Mouse (Mus musculus): ENCODE data around the gene Cd27. TPM values are rescaled to one million over a fixed set of nuclear protein-coding genes. Genes with fewer than 3 reads are reported as not detected.

Gene Cd27
- polyA plus RNA-seq, 1 experiment from 2014 or later = 1.6 TPM

DNA sequence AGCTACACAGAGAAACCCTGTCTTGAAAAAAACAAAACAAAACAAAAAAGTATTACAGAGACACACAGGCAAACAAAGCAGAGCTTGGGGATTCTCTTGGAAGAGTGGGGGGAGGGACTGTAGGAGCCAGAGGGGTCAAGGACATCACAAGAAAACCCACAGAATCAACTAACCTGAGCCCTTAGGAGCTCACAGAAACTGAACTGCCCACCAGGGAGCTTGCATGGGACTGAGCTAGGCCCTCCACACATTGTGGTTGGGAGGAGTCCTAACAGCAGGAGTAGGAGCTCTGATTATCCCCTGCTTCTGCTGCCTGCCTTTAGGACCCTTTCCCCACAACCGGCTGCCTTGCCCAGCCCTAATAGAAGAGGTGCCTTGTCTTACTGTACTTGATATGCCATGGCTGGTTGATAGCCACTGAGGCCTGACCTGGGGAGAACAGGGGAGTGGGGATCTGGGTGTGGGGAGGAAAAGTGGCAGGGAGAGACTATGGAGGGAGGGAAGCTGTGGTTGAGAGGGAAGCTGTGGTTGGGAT is 41.2 kb downstream of the Cd27 start:
- H3K4me1 ChIP-seq (replicated peaks) = peaks cover 17% of the 10 kb centered on the region
- no peak overlapping the region for H3K4me3 ChIP-seq
- H3K27me3 ChIP-seq = no peaks in the 10 kb centered on the region
- no peaks in the 10 kb centered on the region for H3K9me3 ChIP-seq
- ATAC-seq (ENCODE audit: low FRiP score, low read depth) = no peak
- H3K4me2 ChIP-seq = no peak overlapping the region
- no peak overlapping the region for H3K27ac ChIP-seq (replicated peaks)
- H3K36me3 ChIP-seq = peaks cover 16% of the 10 kb centered on the region
- 25% methylated on average over 1 of the region's 1 CpGs for WGBS
- no peak overlapping the region for H3K9ac ChIP-seq

DNA sequence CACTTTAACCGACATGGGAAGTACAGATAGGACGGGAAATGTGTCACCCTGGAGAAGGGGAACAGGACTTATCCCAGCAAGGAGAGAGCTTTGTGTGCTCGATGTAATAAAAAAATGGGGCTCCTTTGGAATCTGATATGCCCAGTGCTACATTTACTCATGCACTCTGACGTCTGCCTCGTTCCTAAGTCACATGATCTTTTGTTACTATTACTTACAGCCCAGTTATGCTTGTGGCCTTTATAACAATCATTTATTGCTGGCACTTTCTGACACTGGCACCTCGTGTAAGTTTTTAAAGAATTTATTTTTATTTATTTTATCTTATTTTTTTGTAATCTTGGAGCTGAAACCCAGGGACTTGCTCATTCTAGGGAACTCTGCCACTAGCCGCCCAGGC is 43.4 kb downstream of the Cd27 start:
- no peak for ATAC-seq (ENCODE audit: low FRiP score, low read depth)
- H3K27me3 ChIP-seq = no peaks in the 10 kb centered on the region
- no peaks in the 10 kb centered on the region for H3K9me3 ChIP-seq
- WGBS = 83% methylated on average over 7 of the region's 7 CpGs
- H3K4me3 ChIP-seq = no peak overlapping the region
- peak overlapping the region; percentile 94; the same call in 1 of the 2 replicates for H3K4me2 ChIP-seq
- no peak overlapping the region for H3K27ac ChIP-seq (replicated peaks)
- no peak overlapping the region for H3K9ac ChIP-seq
- H3K36me3 ChIP-seq = peaks cover 22% of the 10 kb centered on the region
- H3K4me1 ChIP-seq (replicated peaks) = peaks cover 23% of the 10 kb centered on the region

DNA sequence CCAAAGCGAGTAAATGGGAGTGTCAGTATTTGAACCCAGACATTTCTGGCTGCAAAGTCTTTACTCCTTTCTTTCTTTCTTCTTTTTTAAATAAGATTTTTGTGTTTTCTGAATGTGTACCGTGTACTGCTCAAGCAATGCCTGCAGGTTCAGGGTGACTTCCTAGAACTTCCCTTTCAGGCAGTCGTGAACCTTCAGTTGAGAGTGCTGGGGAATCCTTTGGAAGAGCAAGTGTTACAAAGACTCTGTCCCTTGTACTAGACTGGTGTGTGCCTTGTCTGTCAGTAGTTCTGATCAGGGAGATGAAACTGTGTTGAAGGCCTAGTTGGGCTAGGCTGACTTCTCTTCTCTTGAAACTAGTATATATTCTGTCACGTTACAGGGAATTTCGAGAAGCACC is 44.0 kb downstream of the Cd27 start:
- peak overlapping the region; percentile 90 for H3K9ac ChIP-seq
- no peaks in the 10 kb centered on the region for H3K9me3 ChIP-seq
- no peaks in the 10 kb centered on the region for H3K27me3 ChIP-seq
- no peak for ATAC-seq (ENCODE audit: low FRiP score, low read depth)
- H3K4me2 ChIP-seq = peak overlapping the region; percentile 94
- H3K27ac ChIP-seq (replicated peaks) = peak overlapping the region; percentile 100; the same call in 1 of the 2 replicates
- peak overlapping the region; percentile 80 for H3K4me3 ChIP-seq
- H3K36me3 ChIP-seq = peaks cover 26% of the 10 kb centered on the region
- WGBS = 43% methylated on average over 5 of the region's 5 CpGs
- H3K4me1 ChIP-seq (replicated peaks) = peaks cover 23% of the 10 kb centered on the region

DNA sequence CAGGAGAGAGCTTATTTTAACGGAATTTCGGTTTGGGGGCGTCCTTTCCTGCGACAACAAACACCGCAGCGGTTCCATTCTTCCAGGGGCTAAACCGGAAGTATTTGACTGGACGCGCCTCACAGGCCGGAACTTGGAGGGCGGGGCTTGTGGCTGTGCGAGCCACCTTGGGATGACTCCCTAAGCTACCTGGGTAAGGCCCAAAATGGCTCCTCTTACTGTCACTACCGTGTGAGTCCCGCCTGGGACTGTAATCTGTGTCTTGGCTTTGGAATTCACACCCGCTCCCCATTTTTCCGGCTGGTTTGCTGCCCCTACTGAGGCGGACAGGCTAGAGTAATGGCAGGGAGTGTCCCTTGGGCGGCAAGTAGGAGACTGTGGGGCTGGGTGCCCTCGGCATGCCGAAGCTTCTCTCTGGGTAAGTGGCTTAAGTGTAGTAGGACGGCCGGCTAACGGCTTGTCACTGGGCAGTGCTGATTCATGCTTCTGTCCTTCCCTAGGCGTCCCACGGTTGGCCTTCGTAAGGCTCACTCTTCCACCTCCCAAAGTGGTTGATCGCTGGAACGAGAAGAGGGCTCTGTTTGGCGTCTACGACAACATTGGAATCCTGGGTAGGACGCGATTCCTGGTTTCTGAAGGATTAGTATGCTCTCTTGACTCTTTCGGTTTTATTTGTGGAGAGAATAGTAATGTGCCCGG is 44.6 kb downstream of the Cd27 start:
- under 1% methylated on average over 34 of the region's 34 CpGs for WGBS
- peak; percentile 94 for ATAC-seq (ENCODE audit: low FRiP score, low read depth)
- Histone ChIP-seq H3K4me3 (peak overlapping the region; percentile 80), H3K27me3 (no peaks in the 10 kb centered on the region), H3K36me3 (peaks cover 30% of the 10 kb centered on the region), H3K4me2 (peak overlapping the region; percentile 94), H3K27ac (replicated peaks) (peak overlapping the region; percentile 100), H3K4me1 (replicated peaks) (peaks cover 23% of the 10 kb centered on the region), H3K9me3 (no peaks in the 10 kb centered on the region), H3K9ac (peak overlapping the region; percentile 90)

DNA sequence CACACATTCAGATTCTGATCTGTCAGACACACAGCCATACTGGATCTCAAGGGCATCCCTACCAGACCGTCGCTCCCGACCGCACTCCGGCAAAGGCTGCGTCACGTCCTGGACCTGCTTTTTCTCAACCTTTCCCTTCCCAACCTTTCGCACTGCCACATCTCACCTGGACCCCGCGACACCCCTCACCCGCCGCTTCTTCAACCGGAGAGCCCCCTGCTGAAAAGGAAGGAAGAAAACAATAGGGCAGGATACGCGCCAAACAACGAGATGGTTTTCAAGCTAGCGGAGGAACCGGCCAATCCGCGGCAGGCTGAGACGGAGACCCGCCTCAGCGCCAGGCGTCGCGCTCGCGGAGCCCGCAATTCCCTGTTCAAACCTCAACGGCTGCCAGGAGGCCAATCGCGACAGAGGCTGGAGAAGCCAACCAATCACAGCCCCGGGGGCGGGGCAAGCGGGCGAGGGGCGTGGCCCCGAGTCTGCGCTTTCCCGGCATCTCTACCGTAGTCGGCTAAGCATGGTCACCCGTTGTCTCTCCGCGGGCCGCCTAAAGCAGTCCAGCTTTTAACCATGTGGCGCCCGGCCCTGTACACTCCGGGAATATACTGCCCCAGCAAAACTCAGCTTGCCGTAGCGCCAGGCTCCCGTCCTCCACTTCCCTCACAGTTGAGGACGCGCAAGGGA is 45.3 kb downstream of the Cd27 start, which contains the start of the genes Ncapd2 and Mrpl51:
TSS of gene Ncapd2 (minus strand) at position 370 of the 684 bp plus-strand sequence.
TSS of gene Mrpl51 (plus strand) at position 470 of the 684 bp plus-strand sequence.
- peak within 1 kb of the TSS; percentile 90 for H3K9ac ChIP-seq
- no peaks in the 10 kb centered on the region for H3K9me3 ChIP-seq
- H3K4me2 ChIP-seq = peak within 1 kb of the TSS; percentile 94
- H3K27me3 ChIP-seq = no peaks in the 10 kb centered on the region
- peak within 1 kb of the TSS; percentile 80 for H3K4me3 ChIP-seq
- under 1% methylated on average over 54 of the region's 54 CpGs for WGBS
- H3K4me1 ChIP-seq (replicated peaks) = peaks cover 23% of the 10 kb centered on the region
- peak; percentile 98 for ATAC-seq (ENCODE audit: low FRiP score, low read depth)
- H3K36me3 ChIP-seq = peaks cover 30% of the 10 kb centered on the region
- H3K27ac ChIP-seq (replicated peaks) = peak within 1 kb of the TSS; percentile 100

DNA sequence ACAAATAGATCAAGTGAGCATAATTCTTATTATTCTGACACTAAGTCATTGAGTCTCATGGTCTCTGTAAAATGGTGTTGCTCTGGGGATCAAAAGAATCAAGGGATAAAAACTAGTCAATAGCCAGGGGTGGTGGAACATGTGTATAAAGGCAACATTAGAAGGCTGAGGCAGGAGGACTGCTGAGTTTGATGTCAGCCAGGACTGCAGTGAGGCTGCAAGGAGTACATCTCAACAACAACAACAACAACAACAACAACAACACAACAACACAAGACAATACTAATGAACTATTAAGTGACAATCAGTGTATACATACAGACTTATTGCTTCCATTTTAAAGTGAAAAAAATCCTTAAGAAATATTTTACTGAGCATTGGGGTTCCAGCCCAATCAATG is 46.0 kb downstream of the Cd27 start:
- H3K36me3 ChIP-seq = peaks cover 35% of the 10 kb centered on the region

DNA sequence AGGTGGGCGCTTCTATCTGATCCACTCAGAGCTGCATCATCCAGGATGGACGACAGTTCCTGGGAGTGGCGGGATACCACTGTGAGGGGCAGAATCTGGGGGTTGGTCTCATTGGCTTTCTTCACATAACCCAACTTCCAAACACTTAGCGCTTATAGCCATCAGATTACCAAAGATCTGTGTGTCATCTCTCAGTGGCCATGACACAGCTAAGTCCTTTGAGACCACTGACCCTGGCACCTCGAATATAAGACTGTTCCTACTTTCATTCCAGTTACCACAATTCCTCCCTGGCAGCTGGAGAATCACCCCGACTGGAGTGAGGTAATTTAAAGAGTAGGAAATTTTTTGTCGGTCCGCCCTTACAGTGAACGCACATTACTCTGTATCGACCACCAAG is 50.6 kb downstream of the Cd27 start:
- Histone ChIP-seq H3K27ac (replicated peaks) (no peak overlapping the region), H3K9ac (no peak overlapping the region), H3K36me3 (peaks cover 57% of the 10 kb centered on the region), H3K27me3 (no peaks in the 10 kb centered on the region), H3K4me1 (replicated peaks) (peaks cover 10% of the 10 kb centered on the region), H3K4me3 (no peak overlapping the region), H3K9me3 (no peaks in the 10 kb centered on the region), H3K4me2 (no peak overlapping the region)
- ATAC-seq (ENCODE audit: low FRiP score, low read depth) = no peak
- 96% methylated on average over 10 of the region's 10 CpGs for WGBS

More for the DNA sequence above, 46.0 kb downstream of the Cd27 start:
- ATAC-seq (ENCODE audit: low FRiP score, low read depth) = no peak
- Histone ChIP-seq H3K4me3 (peak overlapping the region; percentile 80), H3K27ac (replicated peaks) (peak overlapping the region; percentile 100), H3K9ac (peak overlapping the region; percentile 74), H3K4me1 (replicated peaks) (peaks cover 23% of the 10 kb centered on the region), H3K27me3 (no peaks in the 10 kb centered on the region), H3K4me2 (peak overlapping the region; percentile 94), H3K9me3 (no peaks in the 10 kb centered on the region)

Small RNA genes lying within 50 kb of the gene (microRNA-seq; reads per million reads assigned to microRNA genes)
- gene Mir3098 (not detected), gene Mir8113 (not detected)

Other genes with a start within 250 kb of the Cd27 start
- gene Pianp, start 240.3 kb downstream of the Cd27 start, polyA plus RNA-seq (2015; fragmentation: Nextera tagmentation; extraction: Ambion mirVana) = 58.8 and 73.5 TPM in 2 replicates
- gene Zfp384, start 227.9 kb downstream of the Cd27 start, polyA plus RNA-seq (2015; fragmentation: Nextera tagmentation; extraction: Ambion mirVana) = 14.9 and 19.6 TPM in 2 replicates
- gene Ing4, start 197.2 kb downstream of the Cd27 start, polyA plus RNA-seq (2015; fragmentation: Nextera tagmentation; extraction: Ambion mirVana) = 141 and 144 TPM in 2 replicates
- 19.1 and 20.9 TPM in 2 replicates for gene Acrbp, start 187.3 kb downstream of the Cd27 start, polyA plus RNA-seq (2015; fragmentation: Nextera tagmentation; extraction: Ambion mirVana)
- 0.54 and 1.0 TPM in 2 replicates for gene Lpar5, start 169.1 kb downstream of the Cd27 start, polyA plus RNA-seq (2015; fragmentation: Nextera tagmentation; extraction: Ambion mirVana)
- gene Chd4, start 141.0 kb downstream of the Cd27 start, polyA plus RNA-seq (2015; fragmentation: Nextera tagmentation; extraction: Ambion mirVana) = 90.3 and 93.1 TPM in 2 replicates
- gene Nop2, start 105.1 kb downstream of the Cd27 start, polyA plus RNA-seq (2015; fragmentation: Nextera tagmentation; extraction: Ambion mirVana) = 47.7 and 49.7 TPM in 2 replicates
- 22.1 and 23.7 TPM in 2 replicates for gene Iffo1, start 91.8 kb downstream of the Cd27 start, polyA plus RNA-seq (2015; fragmentation: Nextera tagmentation; extraction: Ambion mirVana)
- gene Gapdh, start 70.5 kb downstream of the Cd27 start, polyA plus RNA-seq (2015; fragmentation: Nextera tagmentation; extraction: Ambion mirVana) = 1,531 and 1,630 TPM in 2 replicates
- 51.3 and 57.1 TPM in 2 replicates for gene Ncapd2, start 45.3 kb downstream of the Cd27 start, polyA plus RNA-seq (2015; fragmentation: Nextera tagmentation; extraction: Ambion mirVana)
- 148 and 150 TPM in 2 replicates for gene Mrpl51, start 45.2 kb downstream of the Cd27 start, polyA plus RNA-seq (2015; fragmentation: Nextera tagmentation; extraction: Ambion mirVana)
- gene Vamp1, start 21.5 kb downstream of the Cd27 start, polyA plus RNA-seq (2015; fragmentation: Nextera tagmentation; extraction: Ambion mirVana) = 28.1 and 28.4 TPM in 2 replicates
- gene Tapbpl, start 5.2 kb downstream of the Cd27 start, polyA plus RNA-seq (2015; fragmentation: Nextera tagmentation; extraction: Ambion mirVana) = 6.8 and 8.2 TPM in 2 replicates
- gene Tuba3a, start 49.0 kb upstream of the Cd27 start, polyA plus RNA-seq (2015; fragmentation: Nextera tagmentation; extraction: Ambion mirVana) = not detected in 2 replicates
- gene Ltbr, start 76.9 kb upstream of the Cd27 start, polyA plus RNA-seq (2015; fragmentation: Nextera tagmentation; extraction: Ambion mirVana) = 15.3 and 15.6 TPM in 2 replicates
- gene Scnn1a, start 83.6 kb upstream of the Cd27 start, polyA plus RNA-seq (2015; fragmentation: Nextera tagmentation; extraction: Ambion mirVana) = 0.41 and 0.66 TPM in 2 replicates
- gene Tnfrsf1a, start 112.4 kb upstream of the Cd27 start, polyA plus RNA-seq (2015; fragmentation: Nextera tagmentation; extraction: Ambion mirVana) = 14.8 and 16.6 TPM in 2 replicates
- gene Plekhg6, start 143.8 kb upstream of the Cd27 start, polyA plus RNA-seq (2015; fragmentation: Nextera tagmentation; extraction: Ambion mirVana) = 0.16 and 0.29 TPM in 2 replicates